Mouse (Mus musculus): ENCODE results near the gene Incenp.
"Not testable (repeated sequence)": the region's sequence is repeated elsewhere in the genome, so short reads cannot be mapped to it uniquely, and the experiment has no call there.

Gene Incenp

DNA sequence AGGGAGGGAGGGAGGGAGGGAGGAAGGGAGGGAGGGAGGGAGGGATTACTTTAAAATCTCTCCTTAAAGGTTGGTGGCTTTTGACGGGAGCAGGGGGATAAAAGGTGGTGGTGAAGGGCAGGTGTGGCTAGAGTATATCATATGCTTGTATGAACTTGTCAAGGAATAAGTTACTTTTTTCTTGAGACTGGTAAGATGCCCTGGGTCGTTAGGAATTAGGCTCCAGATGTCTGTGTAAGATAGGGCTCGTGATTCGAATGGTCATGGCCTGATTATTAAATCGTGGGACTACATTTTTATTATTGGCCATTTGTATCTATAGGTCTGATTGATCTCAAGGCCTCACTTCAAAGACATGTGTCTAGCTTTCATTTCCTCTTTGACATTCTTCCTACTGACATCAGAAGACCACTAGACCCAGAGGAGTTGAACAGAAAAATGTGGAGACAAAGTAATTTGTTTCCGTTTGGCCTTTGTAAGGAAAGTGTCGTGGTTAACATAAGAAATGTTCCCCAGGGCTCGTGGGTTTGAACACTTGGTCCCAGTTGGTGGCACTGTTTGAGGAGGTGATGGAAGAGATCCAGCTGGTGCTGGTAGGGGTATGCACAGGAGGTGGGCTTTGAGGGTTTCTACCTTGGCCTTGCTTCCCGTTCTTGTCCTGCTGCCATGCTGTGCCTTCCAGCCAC is 19.0 kb upstream of the Incenp start:
- DNase-seq (ENCODE audit: low spot score) = no peak

- no peak for DNase-seq (ENCODE audit: low spot score)
These were observed 18.4 kb upstream of the Incenp start for GRCm38 (mm10) chr19:9917727-9918126.

- DNase-seq (ENCODE audit: low spot score) = peak; percentile 71
These were observed 16.6 kb upstream of the Incenp start for GRCm38 (mm10) chr19:9915935-9916334.

GRCm38 (mm10) chr19:9914346-9914745 is 15.0 kb upstream of the Incenp start:
- no peak for DNase-seq (ENCODE audit: low spot score)

DNA sequence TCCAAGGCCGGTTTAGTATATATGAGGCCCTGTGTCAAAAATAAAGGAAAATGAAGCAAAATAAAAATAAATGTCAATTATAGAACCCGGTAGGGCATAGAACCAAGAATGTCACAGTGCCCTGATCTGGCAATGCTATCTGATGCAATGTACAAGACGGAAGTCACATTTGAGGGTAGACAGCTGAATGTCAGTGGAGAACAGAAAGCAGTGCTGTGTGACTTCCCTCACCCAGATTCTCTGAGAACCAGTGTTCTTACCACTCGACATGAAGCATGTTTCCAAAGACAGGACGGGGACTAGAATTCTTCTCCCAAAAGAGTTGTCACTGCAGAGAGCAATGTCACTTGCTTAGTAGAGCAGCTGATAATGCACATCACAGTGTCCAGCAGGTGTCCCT is 14.4 kb upstream of the Incenp start:
- DNase-seq (ENCODE audit: low spot score) = no peak

DNA sequence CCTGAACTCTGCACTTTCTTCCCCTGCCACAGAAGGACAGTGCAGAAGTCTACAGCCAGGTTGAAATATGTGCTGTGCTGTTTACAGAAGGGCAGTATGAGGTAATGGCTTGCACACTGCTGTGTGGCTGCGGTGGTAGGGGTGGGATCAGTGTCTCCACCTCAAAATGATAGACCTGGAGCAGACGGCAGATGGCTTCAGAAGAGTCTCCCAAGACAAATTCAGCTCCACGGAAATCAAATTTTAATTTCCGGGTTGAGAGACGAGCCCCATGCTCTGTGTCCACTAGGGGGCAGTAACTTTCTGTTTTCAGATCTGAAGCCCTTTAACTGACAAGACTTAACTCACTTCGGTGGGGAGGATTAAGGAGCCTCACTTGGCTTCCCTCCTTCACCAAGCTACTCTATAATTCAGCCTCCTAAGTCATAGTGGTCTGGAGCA is 12.0 kb upstream of the Incenp start:
- peak; percentile 47 for DNase-seq (ENCODE audit: low spot score)

GRCm38 (mm10) chr19:9909351-9909750 is 10.0 kb upstream of the Incenp start:
- DNase-seq (ENCODE audit: low spot score) = no peak

DNA sequence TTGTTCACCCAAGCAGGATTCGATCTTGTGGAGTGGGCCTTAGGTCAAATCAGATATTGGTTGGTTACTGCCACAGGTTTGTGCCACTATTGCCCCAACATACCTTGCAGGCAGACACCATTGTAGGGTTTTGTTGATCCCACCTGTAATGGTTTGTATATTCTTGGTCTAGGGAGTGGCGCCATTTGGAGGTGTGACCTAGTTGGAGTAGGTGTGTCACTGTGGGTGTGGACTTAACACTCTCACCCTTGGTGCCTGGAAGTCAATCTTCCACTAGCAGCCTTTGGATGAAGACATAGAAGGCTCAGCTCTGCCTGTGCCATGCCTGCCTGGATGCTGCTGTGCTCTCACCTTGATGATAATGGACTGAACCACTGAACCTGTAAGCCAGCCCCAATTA is 1.3 kb upstream of the Incenp start:
- DNase-seq (ENCODE audit: low spot score) = not testable (repeated sequence)

DNA sequence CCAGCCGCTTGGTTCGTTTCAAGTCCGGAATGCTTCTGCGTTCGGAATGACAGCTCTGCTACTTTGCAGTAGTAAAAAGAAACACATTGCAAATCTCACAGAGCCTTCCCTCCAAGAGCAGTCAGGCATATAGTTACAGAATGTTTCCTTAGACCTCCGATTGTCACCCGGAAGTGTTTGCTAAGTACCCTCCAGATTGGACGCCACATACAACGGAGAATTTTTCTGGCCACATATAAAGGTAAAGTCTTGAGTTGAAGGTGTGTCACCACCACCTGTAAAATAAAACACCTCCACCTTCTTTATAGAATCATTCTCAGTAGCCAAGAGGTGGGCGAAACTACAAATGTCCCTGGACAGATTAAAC is 412 bp upstream of the Incenp start:
- no peak for DNase-seq (ENCODE audit: low spot score)

DNA sequence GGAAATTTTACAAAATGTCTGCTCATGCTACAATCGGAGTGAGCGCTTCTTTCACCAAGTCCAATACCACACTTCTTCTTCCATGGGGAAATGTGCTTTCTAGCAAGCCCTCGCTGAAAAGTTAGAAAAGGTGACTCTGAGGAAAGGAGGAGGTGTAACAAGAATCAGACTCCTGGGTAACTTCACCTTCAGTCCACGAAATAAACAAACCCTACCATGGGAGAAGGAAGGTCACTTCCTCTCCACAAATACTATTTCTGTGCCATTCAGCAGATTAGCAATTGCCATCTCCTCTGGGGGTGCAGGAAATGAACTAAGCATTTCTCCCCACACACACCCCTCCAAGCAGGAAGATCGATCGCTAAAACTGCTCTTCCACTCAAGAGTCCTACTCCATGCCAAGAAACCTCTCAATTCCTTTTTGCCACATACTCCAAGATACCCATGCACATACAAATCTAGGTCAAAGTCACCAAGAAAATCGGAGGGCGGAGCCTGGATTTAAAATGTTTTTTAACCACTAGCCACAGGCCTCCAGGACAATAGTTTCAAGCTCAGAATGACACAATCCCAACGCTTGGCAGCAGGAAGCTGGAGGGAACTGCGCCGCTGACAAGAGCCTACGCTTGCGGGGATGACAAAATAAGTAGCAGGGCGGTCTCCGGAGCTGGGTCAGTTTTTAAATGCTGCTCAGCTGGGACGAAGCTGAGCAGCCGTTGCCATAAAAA is 848 bp downstream of the Incenp start:
- no peak for DNase-seq (ENCODE audit: low spot score)

DNA sequence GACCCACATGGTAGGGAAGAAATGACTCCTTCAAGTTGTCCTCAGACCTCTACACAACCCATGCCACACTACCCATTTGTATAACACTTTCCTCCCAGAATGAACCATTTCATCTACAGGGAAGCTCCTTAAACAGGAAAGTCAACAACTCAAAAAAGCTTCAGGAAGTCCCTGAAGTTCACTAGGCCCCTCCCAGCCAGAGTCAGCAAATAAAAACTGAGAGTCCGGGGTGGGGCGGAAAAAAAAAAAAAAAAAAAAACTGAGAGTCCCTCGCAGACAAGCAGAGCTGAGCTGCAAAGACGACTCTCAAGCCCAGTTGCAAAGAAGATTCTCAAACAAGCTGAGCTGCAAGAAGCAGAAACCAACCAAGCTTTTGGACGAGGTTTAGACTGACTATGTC is 3.3 kb downstream of the Incenp start:
- no peak for DNase-seq (ENCODE audit: low spot score)

- DNase-seq (ENCODE audit: low spot score) = no peak
These were observed 12.6 kb downstream of the Incenp start for GRCm38 (mm10) chr19:9886771-9887170.

GRCm38 (mm10) chr19:9886348-9886747 is 13.0 kb downstream of the Incenp start:
- DNase-seq (ENCODE audit: low spot score) = no peak

GRCm38 (mm10) chr19:9878186-9878835 is 21.0 kb downstream of the Incenp start:
- DNase-seq (ENCODE audit: low spot score) = peak; percentile 30

DNA sequence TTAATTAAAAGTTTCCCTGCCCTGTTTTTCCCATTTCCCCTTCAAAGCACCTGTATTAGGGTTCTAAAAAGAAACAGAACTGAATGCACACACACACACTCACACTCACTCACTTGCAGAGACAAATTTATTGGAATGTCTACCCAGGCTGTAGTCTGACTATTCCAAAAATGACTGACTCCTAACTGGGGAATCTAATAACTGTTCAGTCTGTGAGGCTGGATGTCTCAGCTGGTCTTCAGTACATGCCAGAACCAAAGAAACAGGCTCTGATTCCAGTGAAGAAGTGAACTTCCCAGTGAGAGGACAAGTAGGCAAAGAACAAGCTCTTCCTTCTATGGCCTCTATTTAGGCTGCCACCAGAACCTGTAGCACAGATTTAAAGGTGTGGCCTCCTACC is 33.9 kb downstream of the Incenp start:
- DNase-seq (ENCODE audit: low spot score) = no peak

DNA sequence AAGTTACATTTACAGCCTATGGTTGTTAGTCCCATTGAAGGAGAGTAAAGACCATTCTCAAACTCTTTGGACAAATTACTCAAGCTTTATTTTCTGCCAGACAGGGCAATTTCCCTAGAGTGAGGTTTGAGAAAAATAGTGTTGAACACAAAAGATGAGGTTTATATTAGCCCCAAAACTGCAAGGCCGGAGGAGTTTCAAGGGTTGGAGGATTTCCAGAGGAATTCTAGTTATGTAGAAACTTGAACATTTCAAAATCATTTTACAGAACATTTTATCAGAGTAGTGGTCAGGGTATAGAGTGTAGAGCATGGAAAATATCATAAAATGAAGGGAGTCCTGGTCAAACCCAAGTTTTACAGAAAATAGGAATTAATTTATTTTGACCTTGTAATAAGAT is 34.5 kb downstream of the Incenp start:
- DNase-seq (ENCODE audit: low spot score) = no peak

DNA sequence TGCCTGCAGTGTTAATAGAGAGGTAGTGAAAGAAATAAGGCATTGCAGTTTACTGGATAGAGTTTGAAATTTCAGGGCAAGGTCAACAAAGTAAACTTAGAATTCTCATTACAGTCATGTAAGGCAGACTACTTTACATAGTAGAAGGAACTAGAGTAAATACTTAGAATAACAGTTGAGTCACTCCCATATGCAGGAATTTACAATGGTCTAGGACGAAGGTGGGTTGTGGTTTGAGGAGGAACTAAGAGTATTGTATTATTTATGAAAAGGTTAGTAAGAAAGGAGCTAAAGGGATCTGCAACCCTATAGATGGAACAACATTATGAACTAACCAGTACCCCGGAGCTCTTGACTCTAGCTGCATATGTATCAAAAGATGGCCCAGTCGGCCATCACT is 38.5 kb downstream of the Incenp start:
- not testable (repeated sequence) for DNase-seq (ENCODE audit: low spot score)

DNA sequence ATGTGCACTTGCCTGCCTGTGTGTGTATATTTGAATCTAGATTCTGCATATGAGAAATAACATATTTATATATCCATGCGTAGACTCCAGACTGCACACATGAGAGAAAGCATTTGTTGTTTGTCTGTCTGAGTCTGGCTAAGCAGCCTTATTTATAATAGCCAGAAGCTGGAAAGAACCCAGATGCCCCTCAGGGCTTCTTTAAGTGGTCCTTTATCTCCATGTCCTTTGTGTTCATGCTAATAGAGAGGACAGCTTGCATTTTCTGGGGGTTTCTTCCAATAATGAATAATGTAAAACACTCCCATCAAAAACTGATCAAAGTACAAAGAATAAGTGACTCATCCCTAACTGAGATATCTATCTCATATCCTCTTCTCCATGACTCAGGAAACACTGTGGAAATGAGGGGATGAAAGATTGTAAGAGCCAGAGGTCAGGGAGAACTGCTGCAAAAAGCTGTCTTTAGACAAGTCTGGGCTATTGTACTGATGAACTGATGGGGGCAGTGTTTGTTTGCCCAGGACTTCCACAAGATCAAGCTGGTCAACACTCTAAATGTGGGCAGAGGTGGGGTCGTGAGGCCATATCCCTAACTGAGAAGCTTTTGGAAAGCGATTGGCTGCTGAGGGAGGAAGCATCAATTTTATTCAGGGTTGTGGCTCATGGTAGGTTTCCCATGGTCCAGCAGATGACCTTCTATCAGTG is 49.8 kb downstream of the Incenp start:
- DNase-seq (ENCODE audit: low spot score) = not testable (repeated sequence)

- no peak for DNase-seq (ENCODE audit: low spot score)
These were observed 52.1 kb downstream of the Incenp start, which contains the start of gene Scgb2a2 for GRCm38 (mm10) chr19:9847262-9847661. Gene Scgb2a2 (plus strand): TSS chr19:9847562.

- DNase-seq (ENCODE audit: low spot score) = no peak
These were observed 62.0 kb downstream of the Incenp start for GRCm38 (mm10) chr19:9837341-9837715.

- DNase-seq (ENCODE audit: low spot score) = peak; percentile 36
These were observed 62.6 kb downstream of the Incenp start for GRCm38 (mm10) chr19:9836581-9837340.
